Mouse (Mus musculus) hindbrain, embryonic 15.5 days (tissue): ENCODE data around the gene Limch1. TPM values are rescaled to one million over a fixed set of nuclear protein-coding genes. Genes with fewer than 3 reads are reported as not detected.

ENCODE experiments used
- ATAC-seq: fragments of 200-750 bp; cut with Nextera tagmentation; 2 replicates; pipeline ENCODE4 v1.8.0; 2017; ENCODE audit warnings: low read depth, moderate number of reproducible peaks, moderate TSS enrichment; ENCODE audit not compliant: low FRiP score
- H3K27ac ChIP-seq: fragments of 300-500 bp; sonication (generic); replicated peaks from 2 replicates; pipeline ENCODE4 v1.5.1; 2015; ENCODE audit warnings: mild to moderate bottlenecking, inconsistent platforms
- H3K27me3 ChIP-seq: fragments of 300-500 bp; sonication (generic); 2 replicates; pipeline ENCODE4 v1.6.1; 2015; ENCODE audit warnings: control low read depth, inconsistent platforms
- H3K36me3 ChIP-seq: fragments of 300-500 bp; sonication (generic); 2 replicates; pipeline ENCODE4 v1.6.1; 2015; ENCODE audit warnings: control low read depth, inconsistent platforms
- H3K4me1 ChIP-seq: fragments of 300-500 bp; sonication (generic); replicated peaks from 2 replicates; pipeline ENCODE4 v1.6.1; 2015; ENCODE audit warnings: control low read depth, inconsistent platforms
- H3K4me2 ChIP-seq: fragments of 300-500 bp; sonication (generic); 2 replicates; pipeline ENCODE4 v1.6.1; 2015; ENCODE audit warnings: moderate library complexity, mild to moderate bottlenecking, inconsistent platforms
- H3K4me3 ChIP-seq: fragments of 300-500 bp; sonication (generic); 2 replicates; pipeline ENCODE4 v1.5.1; 2015; ENCODE audit warnings: mild to moderate bottlenecking, inconsistent platforms
- H3K9ac ChIP-seq: fragments of 300-500 bp; sonication (generic); 2 replicates; pipeline ENCODE4 v1.6.1; 2015; ENCODE audit warnings: inconsistent platforms
- H3K9me3 ChIP-seq: fragments of 300-500 bp; sonication (generic); 2 replicates; pipeline ENCODE4 v1.6.1; 2016; ENCODE audit warnings: control low read depth, inconsistent platforms
- WGBS: fragments of 180-500 bp; shearing (Covaris S2); methylation state at CpG from one replicate; pipeline ENCODE4 v1.1.7; 2015; 5-methylcytosine and 5-hydroxymethylcytosine counted together
- polyA plus RNA-seq: library from polyadenylated mRNA; unstranded; fragments of >200 nt; fragmentation: Nextera tagmentation; extraction: Ambion mirVana; gene quantifications from 2 replicates; pipeline ENCODE4 v1.2.1, GENCODE M21; 2015

Limch1 gene
- polyA plus RNA-seq, 1 experiment from 2014 or later, result 49.3 TPM

- ATAC-seq, result no peak
- 89% methylated on average over 1 of the region's 1 CpGs for WGBS
- no peaks in the 10 kb centered on the region for H3K36me3 ChIP-seq
Measured at GRCm38 (mm10) chr5:66898252-66898651, 152.6 kb downstream of the Limch1 start.

DNA sequence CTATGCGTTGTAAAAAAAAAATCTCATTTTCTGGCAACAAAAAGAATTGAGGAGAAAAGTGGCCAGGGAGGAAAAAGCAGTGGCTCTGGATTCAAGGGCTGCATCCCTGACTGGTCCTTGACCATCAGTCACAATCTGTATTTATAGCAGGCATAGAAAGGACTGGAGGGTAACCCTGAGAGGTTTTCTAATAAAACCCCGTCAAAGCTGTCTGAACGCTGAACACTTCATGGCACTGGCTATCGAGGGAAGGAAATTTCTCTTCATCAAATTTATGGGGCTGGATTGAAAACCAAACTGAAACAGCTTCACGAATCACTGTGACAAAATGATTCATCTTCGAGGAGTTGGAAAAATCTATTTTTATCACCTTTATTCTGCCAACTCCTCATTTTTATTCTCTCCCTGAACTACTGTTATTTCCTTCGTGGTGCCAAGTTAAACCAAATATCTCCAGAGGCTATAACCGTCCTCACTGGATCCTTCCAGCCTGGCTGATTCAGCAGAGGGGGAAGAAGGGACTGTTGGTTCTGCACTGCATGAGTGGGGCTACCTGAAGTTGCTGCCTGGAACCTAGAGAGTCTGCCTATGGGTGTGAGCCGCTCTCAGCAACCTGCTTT, 153.3 kb downstream of the Limch1 start:
- no peaks in the 10 kb centered on the region for H3K9me3 ChIP-seq
- no peak overlapping the region for H3K9ac ChIP-seq
- no peak overlapping the region for H3K27ac ChIP-seq
- no peaks in the 10 kb centered on the region for H3K27me3 ChIP-seq
- H3K4me1 ChIP-seq, result no peaks in the 10 kb centered on the region
- H3K4me3 ChIP-seq, result no peak overlapping the region
- WGBS, result 79% methylated on average over 9 of the region's 9 CpGs
- H3K4me2 ChIP-seq, result no peak overlapping the region
- H3K36me3 ChIP-seq, result no peaks in the 10 kb centered on the region
- no peak for ATAC-seq

More at GRCm38 (mm10) chr5:66898252-66898651, 152.6 kb downstream of the Limch1 start:
- Histone ChIP-seq H3K4me1 (no peaks in the 10 kb centered on the region), H3K27me3 (no peaks in the 10 kb centered on the region), H3K9ac (no peak overlapping the region), H3K4me2 (no peak overlapping the region), H3K27ac (no peak overlapping the region), H3K9me3 (no peaks in the 10 kb centered on the region), H3K4me3 (no peak overlapping the region)

DNA sequence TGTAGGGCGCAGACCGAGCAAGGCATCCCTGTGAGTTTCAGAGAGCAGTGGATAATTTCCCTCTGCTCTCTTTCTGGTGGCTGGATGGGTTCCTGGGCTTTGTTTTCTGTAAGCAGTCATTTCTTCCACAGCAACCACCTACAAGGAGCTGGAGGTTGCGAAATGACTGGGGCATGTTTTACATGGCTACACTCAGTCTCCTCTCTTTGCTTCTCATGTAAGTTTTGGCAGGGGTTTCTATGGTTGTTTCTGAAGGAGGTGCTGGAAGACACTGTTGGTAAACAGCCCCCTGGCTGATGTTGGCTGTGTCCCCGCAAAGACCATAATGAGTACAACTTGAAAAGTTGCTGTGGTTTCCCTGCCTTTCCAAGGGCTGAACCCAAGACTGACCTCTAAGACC, 155.5 kb downstream of the Limch1 start:
- Histone ChIP-seq H3K36me3 (no peaks in the 10 kb centered on the region), H3K4me3 (no peak overlapping the region), H3K27ac (no peak overlapping the region), H3K4me2 (no peak overlapping the region), H3K9me3 (no peaks in the 10 kb centered on the region), H3K4me1 (no peaks in the 10 kb centered on the region), H3K9ac (no peak overlapping the region), H3K27me3 (no peaks in the 10 kb centered on the region)
- ATAC-seq, result no peak
- 96% methylated on average over 4 of the region's 4 CpGs for WGBS

- Histone ChIP-seq H3K27me3 (no peaks in the 10 kb centered on the region), H3K4me3 (no peak overlapping the region), H3K9me3 (no peaks in the 10 kb centered on the region), H3K4me2 (no peak overlapping the region), H3K9ac (no peak overlapping the region), H3K36me3 (no peaks in the 10 kb centered on the region), H3K4me1 (no peaks in the 10 kb centered on the region; the same call in 1 of the 2 replicates), H3K27ac (no peak overlapping the region)
- 67% methylated on average over 6 of the region's 6 CpGs for WGBS
- ATAC-seq, result no peak
Measured at GRCm38 (mm10) chr5:66904835-66905234, 159.2 kb downstream of the Limch1 start.

DNA sequence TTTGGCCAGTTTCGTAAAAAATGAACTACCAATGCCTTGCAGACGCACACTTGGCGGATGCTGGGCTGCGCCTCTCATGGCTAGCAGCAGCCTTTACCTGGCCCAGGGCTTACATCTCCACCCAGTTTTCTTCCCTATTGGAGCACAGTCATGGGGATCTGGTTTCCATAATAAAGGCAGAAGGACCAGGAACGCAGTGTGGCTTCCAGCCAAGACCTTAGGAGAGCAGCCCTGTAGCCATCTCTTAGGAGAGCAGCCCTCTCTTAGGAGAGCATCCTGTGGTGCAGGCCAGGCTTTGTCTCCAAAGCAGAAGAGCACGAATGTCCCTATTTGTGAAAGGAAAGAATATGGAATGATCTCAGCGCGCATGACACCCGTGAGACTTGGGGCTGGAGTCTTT, 163.3 kb downstream of the Limch1 start:
- no peak overlapping the region for H3K9ac ChIP-seq
- no peaks in the 10 kb centered on the region for H3K27me3 ChIP-seq
- no peak overlapping the region for H3K4me3 ChIP-seq
- H3K9me3 ChIP-seq, result no peaks in the 10 kb centered on the region
- no peaks in the 10 kb centered on the region for H3K36me3 ChIP-seq
- H3K4me1 ChIP-seq, result no peaks in the 10 kb centered on the region; the same call in 1 of the 2 replicates
- H3K4me2 ChIP-seq, result no peak overlapping the region
- 76% methylated on average over 9 of the region's 9 CpGs for WGBS
- ATAC-seq, result no peak
- H3K27ac ChIP-seq, result no peak overlapping the region

DNA sequence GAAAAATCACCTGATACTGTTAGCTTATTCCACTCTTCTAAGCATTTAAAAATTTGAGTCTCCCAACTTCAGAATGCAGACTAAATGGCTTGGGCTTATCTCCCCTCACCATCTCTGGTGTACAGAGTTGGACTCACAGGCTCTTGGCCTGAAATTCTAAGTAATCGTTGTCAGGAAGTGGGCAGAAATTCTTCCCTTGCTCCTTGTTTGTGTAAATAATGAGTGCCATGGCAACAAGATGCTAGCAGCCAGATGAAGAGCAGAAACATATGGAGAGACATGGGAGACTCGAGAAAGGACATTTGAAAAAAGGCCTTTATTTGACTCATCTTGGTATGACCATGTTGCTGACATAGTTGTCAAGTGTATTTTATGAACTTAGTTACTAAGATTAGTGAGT, 164.3 kb downstream of the Limch1 start:
- no peaks in the 10 kb centered on the region; the same call in 1 of the 2 replicates for H3K4me1 ChIP-seq
- H3K27me3 ChIP-seq, result no peaks in the 10 kb centered on the region
- H3K9ac ChIP-seq, result no peak overlapping the region
- no peak for ATAC-seq
- no peaks in the 10 kb centered on the region for H3K36me3 ChIP-seq
- 53% methylated on average over 2 of the region's 2 CpGs for WGBS
- H3K4me2 ChIP-seq, result no peak overlapping the region
- no peak overlapping the region for H3K27ac ChIP-seq
- no peak overlapping the region for H3K4me3 ChIP-seq
- no peaks in the 10 kb centered on the region for H3K9me3 ChIP-seq

DNA sequence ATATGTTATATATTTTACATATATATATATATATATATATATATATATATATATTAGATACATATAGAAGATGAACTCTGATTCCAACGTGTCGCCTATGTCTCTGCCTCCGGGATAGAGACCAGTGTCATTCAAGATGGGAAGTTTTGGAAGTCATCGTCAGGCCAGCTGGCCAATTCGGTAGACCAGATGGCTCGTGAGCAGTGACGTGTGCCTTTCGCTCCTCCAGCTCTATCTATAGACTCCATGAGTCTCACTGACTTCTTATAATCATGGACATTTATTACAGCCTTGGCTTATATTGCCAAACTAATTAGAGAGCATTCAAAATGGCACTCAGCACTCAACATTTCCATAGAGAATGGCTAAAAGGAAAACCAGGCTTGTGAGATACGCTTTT, 165.0 kb downstream of the Limch1 start:
- no peak overlapping the region for H3K4me2 ChIP-seq
- no peaks in the 10 kb centered on the region; the same call in 1 of the 2 replicates for H3K4me1 ChIP-seq
- 90% methylated on average over 9 of the region's 9 CpGs for WGBS
- H3K4me3 ChIP-seq, result no peak overlapping the region
- no peak overlapping the region for H3K27ac ChIP-seq
- ATAC-seq, result no peak
- no peaks in the 10 kb centered on the region for H3K36me3 ChIP-seq
- H3K27me3 ChIP-seq, result no peaks in the 10 kb centered on the region
- H3K9ac ChIP-seq, result no peak overlapping the region
- H3K9me3 ChIP-seq, result no peaks in the 10 kb centered on the region

DNA sequence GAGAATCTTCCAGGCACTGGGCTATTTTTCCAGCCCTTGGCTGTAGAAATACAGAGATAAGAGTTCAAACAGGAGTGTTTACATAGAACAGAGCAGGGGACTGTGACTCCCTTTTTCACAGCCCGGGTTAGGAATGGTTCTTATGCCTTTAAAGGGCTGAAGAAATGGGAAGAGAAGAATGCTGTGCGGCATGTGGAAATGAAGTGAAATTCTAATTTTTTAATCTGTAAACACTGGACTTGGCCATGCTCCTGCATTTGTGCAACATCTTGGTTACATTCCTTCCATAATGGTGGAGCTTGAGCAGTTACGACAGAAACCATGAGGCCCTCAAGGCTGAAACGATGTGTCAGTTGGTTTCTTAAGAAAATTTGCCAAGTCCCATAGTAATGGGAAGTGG, 165.4 kb downstream of the Limch1 start:
- Histone ChIP-seq H3K27ac (no peak overlapping the region), H3K27me3 (no peaks in the 10 kb centered on the region), H3K4me3 (no peak overlapping the region), H3K4me2 (no peak overlapping the region), H3K36me3 (no peaks in the 10 kb centered on the region), H3K9ac (no peak overlapping the region), H3K4me1 (no peaks in the 10 kb centered on the region; the same call in 1 of the 2 replicates), H3K9me3 (no peaks in the 10 kb centered on the region)
- no peak for ATAC-seq
- WGBS, result 94% methylated on average over 4 of the region's 4 CpGs

- no peak for ATAC-seq
- Histone ChIP-seq H3K4me2 (no peak overlapping the region), H3K9ac (no peak overlapping the region), H3K4me3 (no peak overlapping the region), H3K9me3 (no peaks in the 10 kb centered on the region), H3K36me3 (no peaks in the 10 kb centered on the region), H3K4me1 (peaks cover 16% of the 10 kb centered on the region), H3K27me3 (no peaks in the 10 kb centered on the region), H3K27ac (no peak overlapping the region)
- WGBS, result 63% methylated on average over 6 of the region's 6 CpGs
Measured at GRCm38 (mm10) chr5:66913791-66914190, 168.2 kb downstream of the Limch1 start.

DNA sequence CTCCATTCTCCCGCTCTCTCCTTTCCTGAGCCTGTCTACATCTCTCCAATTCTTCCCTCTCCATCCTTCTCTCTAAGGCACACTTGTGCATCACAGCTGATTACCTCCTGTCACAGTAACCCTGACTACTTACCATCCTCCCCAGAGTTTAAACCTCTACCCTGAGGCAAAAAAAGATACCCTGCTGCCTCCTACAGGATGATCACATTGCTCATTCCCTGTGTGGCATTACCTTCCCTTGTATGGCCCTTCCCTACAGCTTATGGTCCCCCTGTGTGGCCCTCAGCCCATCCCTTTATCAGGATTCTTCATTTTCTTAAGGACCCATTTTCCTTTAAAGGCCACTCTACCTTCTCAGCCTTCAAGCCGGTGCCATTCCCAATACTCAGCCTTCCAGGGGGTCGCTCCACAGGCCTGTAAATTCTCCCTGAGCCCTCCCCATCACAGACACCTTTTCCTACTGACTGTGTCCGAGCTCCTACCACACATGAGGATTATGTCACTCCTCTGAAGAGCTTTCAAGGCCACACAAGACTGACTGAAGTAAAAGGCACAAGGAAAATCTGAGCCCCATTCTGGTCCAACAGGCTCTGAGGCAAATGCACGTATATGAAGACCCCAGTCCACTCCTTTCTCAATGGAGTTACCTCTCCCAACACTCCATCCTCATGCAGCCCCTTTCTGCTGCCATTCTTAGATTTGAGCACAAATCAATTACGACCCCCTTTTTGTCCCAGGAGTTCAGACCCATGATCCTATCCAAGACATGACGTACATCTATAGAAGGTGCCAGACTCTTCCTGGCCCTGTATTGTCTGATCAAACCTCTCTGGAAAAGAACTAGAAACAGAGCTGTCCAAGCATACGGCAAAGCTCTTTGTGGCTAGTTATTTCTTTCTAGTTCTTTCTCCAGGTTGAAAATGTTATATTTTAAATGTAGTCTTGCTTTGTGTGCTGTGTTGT, 172.0 kb downstream of the Limch1 start:
- WGBS, result 56% methylated on average over 8 of the region's 8 CpGs
- 0 out of 2 replicates have a peak, but pooled peaks have one; percentile 29 for ATAC-seq
- H3K4me3 ChIP-seq, result no peak overlapping the region
- no peaks in the 10 kb centered on the region for H3K36me3 ChIP-seq
- peak overlapping the region; percentile 69 for H3K27ac ChIP-seq
- H3K9ac ChIP-seq, result no peak overlapping the region
- no peaks in the 10 kb centered on the region for H3K9me3 ChIP-seq
- H3K27me3 ChIP-seq, result no peaks in the 10 kb centered on the region
- H3K4me2 ChIP-seq, result no peak overlapping the region
- H3K4me1 ChIP-seq, result peaks cover 20% of the 10 kb centered on the region

DNA sequence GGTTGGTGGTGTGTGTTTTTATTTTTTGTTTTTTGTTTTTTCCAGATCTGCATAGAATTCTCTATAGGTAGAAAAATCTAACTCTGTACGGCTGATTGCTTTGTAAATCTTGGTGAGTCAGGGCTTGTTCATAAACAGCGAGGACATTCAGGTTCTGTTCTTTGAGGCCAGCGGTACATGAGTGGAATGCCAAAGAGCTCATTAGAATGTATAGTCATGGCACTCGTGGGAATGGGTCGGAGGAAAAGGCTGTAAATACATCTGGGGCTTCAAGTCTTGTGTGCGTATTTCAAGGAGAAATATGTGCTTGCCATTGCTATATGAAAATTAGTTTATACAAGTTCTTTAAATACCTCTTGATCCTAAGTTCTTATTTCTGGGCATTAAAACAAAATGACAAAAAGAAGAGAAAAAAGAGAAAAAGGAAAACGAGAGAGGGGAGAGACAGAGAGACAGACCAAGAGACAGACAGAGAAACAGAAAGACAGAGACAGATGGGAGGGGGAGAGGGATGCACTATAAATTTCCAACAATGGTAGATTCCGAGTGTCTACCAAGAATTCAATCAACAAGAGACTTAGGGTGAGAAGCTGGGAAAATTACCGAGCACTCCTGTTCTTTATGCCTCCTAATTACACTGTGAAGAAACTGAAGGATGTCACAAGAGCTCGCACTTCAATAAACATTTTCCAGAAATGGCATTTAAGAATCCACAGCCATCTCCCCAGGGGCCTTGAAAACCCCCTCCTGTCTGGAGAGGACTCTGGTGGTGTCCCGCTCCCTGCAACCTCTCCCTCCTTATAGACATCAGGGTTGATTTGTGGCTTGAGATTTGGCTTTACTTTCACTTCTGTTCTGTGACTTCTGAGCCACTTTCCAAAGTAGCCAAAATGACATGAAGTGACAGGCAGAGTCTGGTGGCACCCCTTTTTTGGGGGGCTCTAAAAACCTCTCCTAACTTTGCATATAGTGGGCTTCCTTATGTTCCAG, 173.0 kb downstream of the Limch1 start:
- H3K4me2 ChIP-seq, result no peak overlapping the region

More for the DNA sequence above, 173.0 kb downstream of the Limch1 start:
- ATAC-seq, result peak; percentile 72
- Histone ChIP-seq H3K9ac (no peak overlapping the region), H3K4me1 (peaks cover 20% of the 10 kb centered on the region), H3K36me3 (no peaks in the 10 kb centered on the region), H3K9me3 (no peaks in the 10 kb centered on the region), H3K27ac (peak overlapping the region; percentile 69), H3K27me3 (no peaks in the 10 kb centered on the region), H3K4me3 (no peak overlapping the region)
- WGBS, result 20% methylated on average over 11 of the region's 11 CpGs
